Mouse (Mus musculus): Measurements from ENCODE around the gene Apol6.

- TF ChIP-seq POLR2A (IDR thresholded peaks at IDR 0.05; ENCODE audit: low read depth, low read length) = no peak
- no peak for TF ChIP-seq CTCF (IDR thresholded peaks at IDR 0.05; ENCODE audit: extremely low read depth, insufficient read length, insufficient replicate concordance, low read depth, low read length)
These were observed 34.8 kb downstream of the Apol6 start for GRCm38 (mm10) chr15:77079256-77079822.

All from small intestine, adult 2 months (tissue).